Mouse (Mus musculus) mouse trophoblast stem cell (cell line): ENCODE results near the gene Il15ra.

ENCODE experiments used
- in situ Hi-C, 2 experiments: fragments of 300-500 bp; cut with MseI, MboI; formaldehyde crosslinking; loops; 2 replicates in 1 of 2; 3 replicates in 1 of 2; pipeline ENCODE4 v1.15.1; 2025

Il15ra gene

GRCm38 (mm10) chr2:11705201-11706025 lies at the start of gene Il15ra:
TSS of gene Il15ra (plus strand) at chr2:11705290.
- in situ Hi-C loops, result no loop called here

GRCm38 (mm10) chr2:11657581-11657980 lies 47.5 kb upstream of the Il15ra start:
- in situ Hi-C loops, result no loop called here

- in situ Hi-C loops, result no loop called here
Measured at GRCm38 (mm10) chr2:11659263-11659662, 45.8 kb upstream of the Il15ra start.

GRCm38 (mm10) chr2:11662143-11662906 lies 42.8 kb upstream of the Il15ra start:
- in situ Hi-C loops, result loop anchor here in 1 of 2 experiments (10.0 kb wide), 1 partner anchor 58 kb away; the partner anchor contains the start of gene Rbm17

GRCm38 (mm10) chr2:11662907-11663230 lies 42.2 kb upstream of the Il15ra start:
- in situ Hi-C loops, result loop anchor here in 1 of 2 experiments (10.0 kb wide), 1 partner anchor 58 kb away; the partner anchor contains the start of gene Rbm17

- in situ Hi-C loops, result loop anchor here in 1 of 2 experiments (10.0 kb wide), 1 partner anchor 59 kb away; the partner anchor contains the start of gene Rbm17
Measured at GRCm38 (mm10) chr2:11663961-11664360, 41.1 kb upstream of the Il15ra start.

GRCm38 (mm10) chr2:11664367-11664766 lies 40.7 kb upstream of the Il15ra start:
- in situ Hi-C loops, result loop anchor here in 1 of 2 experiments (10.0 kb wide), 1 partner anchor 60 kb away; the partner anchor contains the start of gene Rbm17

- in situ Hi-C loops, result loop anchor here in 1 of 2 experiments (10.0 kb wide), 1 partner anchor 60 kb away; the partner anchor contains the start of gene Rbm17
Measured at GRCm38 (mm10) chr2:11664806-11665205, 40.3 kb upstream of the Il15ra start.

- in situ Hi-C loops, result loop anchor here in 1 of 2 experiments (10.0 kb wide), 1 partner anchor 61 kb away; the partner anchor contains the start of gene Rbm17
Measured at GRCm38 (mm10) chr2:11665326-11665725, 39.8 kb upstream of the Il15ra start.

- in situ Hi-C loops, result no loop called here
Measured at GRCm38 (mm10) chr2:11672144-11672543, 32.9 kb upstream of the Il15ra start.

- in situ Hi-C loops, result no loop called here
Measured at GRCm38 (mm10) chr2:11679626-11680025, 25.5 kb upstream of the Il15ra start.

GRCm38 (mm10) chr2:11682712-11683111 lies 22.4 kb upstream of the Il15ra start:
- in situ Hi-C loops, result no loop called here

- in situ Hi-C loops, result no loop called here
Measured at GRCm38 (mm10) chr2:11686512-11686911, 18.6 kb upstream of the Il15ra start.

GRCm38 (mm10) chr2:11687436-11687835 lies 17.7 kb upstream of the Il15ra start:
- in situ Hi-C loops, result no loop called here

GRCm38 (mm10) chr2:11690201-11690890 lies 14.7 kb upstream of the Il15ra start:
- in situ Hi-C loops, result no loop called here

GRCm38 (mm10) chr2:11693352-11693751 lies 11.7 kb upstream of the Il15ra start:
- in situ Hi-C loops, result no loop called here

GRCm38 (mm10) chr2:11694104-11694503 lies 11.0 kb upstream of the Il15ra start:
- in situ Hi-C loops, result no loop called here

GRCm38 (mm10) chr2:11695867-11696266 lies 9.2 kb upstream of the Il15ra start:
- in situ Hi-C loops, result no loop called here

GRCm38 (mm10) chr2:11698994-11699393 lies 6.1 kb upstream of the Il15ra start:
- in situ Hi-C loops, result no loop called here

GRCm38 (mm10) chr2:11699905-11700304 lies 5.2 kb upstream of the Il15ra start:
- in situ Hi-C loops, result no loop called here

GRCm38 (mm10) chr2:11706030-11706745 lies 1.1 kb downstream of the Il15ra start:
- in situ Hi-C loops, result no loop called here
